Mouse (Mus musculus): Measurements from ENCODE around the gene Moxd1. TPM values are rescaled to one million over a fixed set of nuclear protein-coding genes. Genes with fewer than 3 reads are reported as not detected.

The Moxd1 gene
- polyA plus RNA-seq, 1 experiment, result 0.06 TPM

GRCm38 (mm10) chr10:24332799-24333198 is 109.5 kb downstream of the Moxd1 start:
- WGBS, result 73% methylated on average over 3 of the region's 3 CpGs
- no peak overlapping the region for H3K27ac ChIP-seq (ENCODE audit: insufficient read depth, low read depth, low read length)
- no peaks in the 10 kb centered on the region for H3K27me3 ChIP-seq (replicated peaks; ENCODE audit: control insufficient read depth, insufficient read depth, low read length)
- H3K4me1 ChIP-seq (ENCODE audit: control insufficient read depth, insufficient read depth, low read length), result no peaks in the 10 kb centered on the region
- TF ChIP-seq POLR2A (IDR thresholded peaks at IDR 0.05; ENCODE audit: low read depth, low read length) (no peak), CTCF (conservative IDR thresholded peaks at IDR 0.05; ENCODE audit: insufficient read depth, insufficient read length, low read depth, low read length) (peak; percentile 33; the same call in 1 of the 2 replicates)
- H3K4me3 ChIP-seq (ENCODE audit: insufficient read depth, low read depth, low read length), result no peak overlapping the region
- no peaks in the 10 kb centered on the region for H3K36me3 ChIP-seq (ENCODE audit: control insufficient read depth, insufficient read depth, low read length)
- DNase-seq, result no peak

- no peaks in the 10 kb centered on the region for H3K27me3 ChIP-seq (replicated peaks; ENCODE audit: control insufficient read depth, insufficient read depth, low read length)
- H3K4me3 ChIP-seq (ENCODE audit: insufficient read depth, low read depth, low read length), result no peak overlapping the region
- 43% methylated on average over 10 of the region's 10 CpGs for WGBS
- TF ChIP-seq POLR2A (IDR thresholded peaks at IDR 0.05; ENCODE audit: low read depth, low read length), result no peak
- TF ChIP-seq CTCF (conservative IDR thresholded peaks at IDR 0.05; ENCODE audit: insufficient read depth, insufficient read length, low read depth, low read length), result no peak
- H3K36me3 ChIP-seq (ENCODE audit: control insufficient read depth, insufficient read depth, low read length), result no peaks in the 10 kb centered on the region
- no peak for DNase-seq
- no peak overlapping the region for H3K27ac ChIP-seq (ENCODE audit: insufficient read depth, low read depth, low read length)
- H3K4me1 ChIP-seq (ENCODE audit: control insufficient read depth, insufficient read depth, low read length), result no peaks in the 10 kb centered on the region
These were observed 116.4 kb downstream of the Moxd1 start for GRCm38 (mm10) chr10:24339593-24340143.

GRCm38 (mm10) chr10:24340551-24341213 is 117.4 kb downstream of the Moxd1 start:
- H3K4me3 ChIP-seq (ENCODE audit: insufficient read depth, low read depth, low read length), result no peak overlapping the region
- 69% methylated on average over 1 of the region's 1 CpGs for WGBS
- TF ChIP-seq CTCF (conservative IDR thresholded peaks at IDR 0.05; ENCODE audit: insufficient read depth, insufficient read length, low read depth, low read length) (no peak), POLR2A (IDR thresholded peaks at IDR 0.05; ENCODE audit: low read depth, low read length) (no peak)

GRCm38 (mm10) chr10:24341214-24341589 is 117.9 kb downstream of the Moxd1 start:
- H3K27ac ChIP-seq (ENCODE audit: insufficient read depth, low read depth, low read length), result no peak overlapping the region
- TF ChIP-seq POLR2A (IDR thresholded peaks at IDR 0.05; ENCODE audit: low read depth, low read length), result no peak
- TF ChIP-seq CTCF (conservative IDR thresholded peaks at IDR 0.05; ENCODE audit: insufficient read depth, insufficient read length, low read depth, low read length), result no peak
- WGBS, result 85% methylated on average over 6 of the region's 6 CpGs

More at GRCm38 (mm10) chr10:24340551-24341213, 117.4 kb downstream of the Moxd1 start:
- Histone ChIP-seq H3K4me1 (ENCODE audit: control insufficient read depth, insufficient read depth, low read length) (no peaks in the 10 kb centered on the region), H3K27ac (ENCODE audit: insufficient read depth, low read depth, low read length) (no peak overlapping the region), H3K36me3 (ENCODE audit: control insufficient read depth, insufficient read depth, low read length) (no peaks in the 10 kb centered on the region), H3K27me3 (replicated peaks; ENCODE audit: control insufficient read depth, insufficient read depth, low read length) (no peaks in the 10 kb centered on the region)
- DNase-seq, result no peak

GRCm38 (mm10) chr10:24343068-24343467 is 119.8 kb downstream of the Moxd1 start:
- no peak overlapping the region for H3K27ac ChIP-seq (ENCODE audit: insufficient read depth, low read depth, low read length)
- H3K4me3 ChIP-seq (ENCODE audit: insufficient read depth, low read depth, low read length), result no peak overlapping the region
- 44% methylated on average over 4 of the region's 4 CpGs for WGBS
- TF ChIP-seq CTCF (conservative IDR thresholded peaks at IDR 0.05; ENCODE audit: insufficient read depth, insufficient read length, low read depth, low read length) (no peak), POLR2A (IDR thresholded peaks at IDR 0.05; ENCODE audit: low read depth, low read length) (no peak)
- no peaks in the 10 kb centered on the region for H3K27me3 ChIP-seq (replicated peaks; ENCODE audit: control insufficient read depth, insufficient read depth, low read length)
- no peak for DNase-seq
- no peaks in the 10 kb centered on the region for H3K4me1 ChIP-seq (ENCODE audit: control insufficient read depth, insufficient read depth, low read length)
- no peaks in the 10 kb centered on the region for H3K36me3 ChIP-seq (ENCODE audit: control insufficient read depth, insufficient read depth, low read length)

More at GRCm38 (mm10) chr10:24341214-24341589, 117.9 kb downstream of the Moxd1 start:
- Histone ChIP-seq H3K4me1 (ENCODE audit: control insufficient read depth, insufficient read depth, low read length) (no peaks in the 10 kb centered on the region), H3K27me3 (replicated peaks; ENCODE audit: control insufficient read depth, insufficient read depth, low read length) (no peaks in the 10 kb centered on the region), H3K36me3 (ENCODE audit: control insufficient read depth, insufficient read depth, low read length) (no peaks in the 10 kb centered on the region), H3K4me3 (ENCODE audit: insufficient read depth, low read depth, low read length) (no peak overlapping the region)
- no peak for DNase-seq

Other genes with a start within 250 kb of the Moxd1 start
- gene Taar6, start 237.9 kb upstream of the Moxd1 start, polyA plus RNA-seq (2012; rRNA removed), result not detected in 2 replicates
- not detected in 2 replicates for gene Taar7a, start 230.0 kb upstream of the Moxd1 start, polyA plus RNA-seq (2012; rRNA removed)
- not detected in 2 replicates for gene Taar7b, start 223.6 kb upstream of the Moxd1 start, polyA plus RNA-seq (2012; rRNA removed)
- not detected in 2 replicates for gene Taar7d, start 196.3 kb upstream of the Moxd1 start, polyA plus RNA-seq (2012; rRNA removed)
- not detected in 2 replicates for gene Taar7e, start 185.9 kb upstream of the Moxd1 start, polyA plus RNA-seq (2012; rRNA removed)
- not detected in 2 replicates for gene Taar7f, start 174.0 kb upstream of the Moxd1 start, polyA plus RNA-seq (2012; rRNA removed)
- not detected in 2 replicates for gene Taar8a, start 147.0 kb upstream of the Moxd1 start, polyA plus RNA-seq (2012; rRNA removed)
- gene Taar8b, start 131.2 kb upstream of the Moxd1 start, polyA plus RNA-seq (2012; rRNA removed), result not detected in 2 replicates
- not detected in 2 replicates for gene Taar8c, start 121.6 kb upstream of the Moxd1 start, polyA plus RNA-seq (2012; rRNA removed)
- gene Taar9, start 114.0 kb upstream of the Moxd1 start, polyA plus RNA-seq (2012; rRNA removed), result not detected in 2 replicates
- gene Stx7, start 74.2 kb upstream of the Moxd1 start, polyA plus RNA-seq (2012; rRNA removed), result 168 and 197 TPM in 2 replicates